Mouse (Mus musculus): ENCODE measurements at regions not wholly inside any gene's neighbourhood (a gene's known extent, or its start where the extent isn't known, plus 50 kb on each side); places are given as distances from the start of the nearest gene placed in this dataset.

DNA sequence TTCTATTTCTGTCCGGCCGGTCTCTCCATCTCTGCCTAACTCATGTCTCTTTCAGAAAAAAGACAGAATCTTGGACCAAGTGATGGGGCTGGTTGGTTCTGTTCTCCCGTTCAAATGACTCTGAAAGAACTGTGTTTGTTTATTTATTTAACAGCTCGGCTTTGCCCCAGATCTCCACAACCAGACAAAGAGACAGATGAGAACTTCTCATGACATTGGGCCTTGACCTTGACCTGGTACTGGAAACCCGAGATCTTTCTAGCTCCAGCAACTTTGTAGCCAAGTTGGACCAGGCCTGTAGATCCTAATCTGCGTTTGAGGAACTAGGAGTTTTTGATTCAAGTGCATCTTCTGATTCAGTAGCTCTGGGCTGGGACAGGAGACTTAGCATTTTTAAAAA is 53.6 kb upstream of the Ankrd55 start:
- DNase-seq (ENCODE audit: low read depth), result no peak

DNA sequence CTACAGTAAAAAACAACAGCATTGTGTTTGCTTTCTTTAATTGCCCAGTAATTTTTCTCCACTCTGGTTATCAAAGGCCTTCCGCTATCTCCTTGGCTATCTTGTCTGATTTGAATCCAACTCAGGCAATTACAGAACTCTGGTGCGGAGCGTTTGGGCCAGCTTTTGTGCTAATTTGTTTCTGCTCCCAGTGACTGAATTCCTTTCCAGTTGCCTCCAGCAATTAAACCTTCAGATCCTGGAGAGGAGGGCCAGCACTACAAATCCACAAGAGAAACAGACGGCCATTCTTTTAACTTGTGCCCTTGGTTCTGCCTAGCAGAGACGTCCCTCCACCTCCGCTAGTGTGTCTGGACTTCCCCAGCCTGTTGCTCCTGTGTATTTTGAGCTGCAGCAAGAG is 51.3 kb upstream of the Ankrd55 start:
- no peak for DNase-seq (ENCODE audit: low read depth)

DNA sequence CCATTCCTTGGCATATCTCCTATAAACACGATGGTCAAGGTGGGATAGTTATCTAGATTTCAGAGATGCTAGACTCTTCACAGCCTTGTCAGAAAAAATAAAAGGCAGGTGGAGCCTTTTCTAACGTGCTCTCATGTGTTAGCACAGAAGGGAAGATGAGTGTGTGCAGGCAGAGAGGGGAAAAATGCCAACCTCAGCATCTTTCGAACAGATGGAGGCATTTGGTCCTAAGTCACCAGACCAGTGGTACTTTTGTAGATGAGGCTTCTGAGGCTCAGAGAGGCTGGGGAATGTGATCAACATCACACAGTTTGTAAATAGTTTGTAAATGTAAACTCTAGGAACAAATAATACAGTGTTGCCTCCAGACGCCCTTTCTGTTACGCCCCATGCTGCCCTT is 50.9 kb upstream of the Ankrd55 start:
- DNase-seq (ENCODE audit: low read depth), result no peak

DNA sequence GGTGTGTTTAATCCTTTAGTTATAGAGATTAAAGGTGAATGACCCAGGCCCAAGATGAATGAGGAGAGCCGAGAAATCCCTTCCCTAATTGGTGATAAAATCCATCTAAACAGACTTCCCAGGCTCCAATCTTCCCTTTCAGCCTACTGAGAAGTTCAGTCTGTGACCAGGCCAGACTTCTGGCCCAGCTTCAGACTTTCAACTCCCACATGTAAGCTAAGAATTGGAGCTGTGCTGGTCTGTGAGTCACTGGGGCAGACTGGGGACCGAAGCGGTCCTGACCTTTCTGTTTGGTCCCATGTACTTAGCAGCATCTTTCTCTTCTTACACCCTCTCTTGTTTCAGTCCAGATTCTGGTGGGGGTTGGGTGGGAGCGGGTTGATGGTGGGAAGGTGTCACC is 50.3 kb upstream of the Ankrd55 start:
- DNase-seq (ENCODE audit: low read depth), result no peak
